Mouse (Mus musculus): Measurements from ENCODE around the gene Olfm2. TPM values are rescaled to one million over a fixed set of nuclear protein-coding genes. Genes with fewer than 3 reads are reported as not detected.
"Not testable (repeated sequence)": the region's sequence is repeated elsewhere in the genome, so short reads cannot be mapped to it uniquely, and the experiment has no call there.

The Olfm2 gene
- total and polyA plus RNA-seq, 3 experiments, result 0.08 to 0.47 TPM; not detected in 1

DNA sequence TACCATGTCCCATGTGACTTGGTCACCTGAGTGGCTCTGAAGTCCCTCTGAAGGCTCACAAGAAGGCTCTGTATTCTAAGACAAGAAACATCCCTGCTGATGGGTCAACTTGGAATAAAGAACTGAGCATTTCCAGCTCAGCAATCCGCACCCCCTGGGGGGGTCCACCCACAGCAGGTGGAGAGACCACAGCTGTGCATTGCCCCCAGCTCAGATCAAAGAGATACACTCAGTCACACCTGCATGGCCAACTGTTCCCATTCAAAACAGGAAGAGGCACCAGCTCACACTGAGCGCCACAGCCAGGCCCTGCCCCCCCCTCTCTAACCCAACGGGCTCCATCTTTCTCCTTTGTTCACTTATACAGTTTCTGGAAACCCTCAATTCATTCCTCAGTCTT is 109.9 kb downstream of the Olfm2 start:
- Histone ChIP-seq H3K27ac (ENCODE audit: insufficient read depth, low read depth) (no peak overlapping the region), H3K9me3 (replicated peaks; ENCODE audit: low read length) (peaks cover 8% of the 10 kb centered on the region), H3K4me3 (replicated peaks in 1 of 3; ENCODE audit: low read depth in 2 of 3, low read length in 2 of 3, poor library complexity in 1 of 3) (no peak overlapping the region), H3K4me1 (ENCODE audit: control insufficient read depth in 1 of 2, insufficient read depth in 2 of 2) (peaks cover 9 to 48% of the 10 kb centered on the region in 2 experiments), H3K4me2 (ENCODE audit: insufficient read depth, low read depth, poor library complexity, severe bottlenecking) (no peak overlapping the region), H3K27me3 (replicated peaks) (no peaks in the 10 kb centered on the region), H3K36me3 (replicated peaks in 1 of 2; ENCODE audit: control insufficient read depth in 1 of 2, insufficient read depth in 1 of 2, low read length in 1 of 2) (peaks cover 17 to 38% of the 10 kb centered on the region in 2 experiments), H3K9ac (ENCODE audit: insufficient read depth, low read depth) (no peak overlapping the region), H3K79me2 (replicated peaks; ENCODE audit: control insufficient read depth, extremely low read depth, insufficient read depth, poor library complexity, severe bottlenecking) (peaks cover 5% of the 10 kb centered on the region)
- dilution Hi-C loops (cut with MboI; ENCODE audit: extremely low pct_ligation_motif_present, extremely low pct_unique_long_range_greater_than_20kb, low sequenced_read_pairs) (no loop called here), in situ Hi-C loops (cut with MboI; ENCODE audit: low pct_ligation_motif_present, low pct_unique_long_range_greater_than_20kb, low sequenced_read_pairs) (no loop called here)
- peak; percentile 67 for DNase-seq (ENCODE audit: extremely low read depth)
- TF ChIP-seq EP300 (IDR thresholded peaks at IDR 0.05; ENCODE audit: low read length) (peak; percentile 59), IRF4 (IDR thresholded peaks at IDR 0.05; ENCODE audit: low read depth, low read length) (0 out of 2 replicates have a peak, but pooled peaks have one; percentile 9), TBP (conservative IDR thresholded peaks at IDR 0.05; ENCODE audit: low read depth, low read length) (no peak), ZC3H11A (IDR thresholded peaks at IDR 0.05; ENCODE audit: low read depth, low read length) (no peak), ELF1 (IDR thresholded peaks at IDR 0.05; ENCODE audit: low read depth, low read length) (peak; percentile 36; the same call in 1 of the 2 replicates), ETS1 (conservative IDR thresholded peaks at IDR 0.05; ENCODE audit: low read depth, low read length) (0 out of 2 replicates have a peak, but pooled peaks have one; percentile 32), ZNF384 (IDR thresholded peaks at IDR 0.05; ENCODE audit: low read depth, low read length) (no peak), SIN3A (IDR thresholded peaks at IDR 0.05; ENCODE audit: low read length) (no peak), MAZ (IDR thresholded peaks at IDR 0.05; ENCODE audit: low read depth, low read length) (no peak), HCFC1 (IDR thresholded peaks at IDR 0.05; ENCODE audit: low read depth, low read length) (no peak), E2F4 (IDR thresholded peaks at IDR 0.05; ENCODE audit: insufficient replicate concordance, low read depth, low read length) (no peak), TCF12 (IDR thresholded peaks at IDR 0.05; ENCODE audit: low read depth, low read length) (peak; percentile 91), RCOR1 (conservative IDR thresholded peaks at IDR 0.05; ENCODE audit: low read depth, low read length) (no peak), RAD21 (IDR thresholded peaks at IDR 0.05; ENCODE audit: low read depth, low read length) (no peak)

DNA sequence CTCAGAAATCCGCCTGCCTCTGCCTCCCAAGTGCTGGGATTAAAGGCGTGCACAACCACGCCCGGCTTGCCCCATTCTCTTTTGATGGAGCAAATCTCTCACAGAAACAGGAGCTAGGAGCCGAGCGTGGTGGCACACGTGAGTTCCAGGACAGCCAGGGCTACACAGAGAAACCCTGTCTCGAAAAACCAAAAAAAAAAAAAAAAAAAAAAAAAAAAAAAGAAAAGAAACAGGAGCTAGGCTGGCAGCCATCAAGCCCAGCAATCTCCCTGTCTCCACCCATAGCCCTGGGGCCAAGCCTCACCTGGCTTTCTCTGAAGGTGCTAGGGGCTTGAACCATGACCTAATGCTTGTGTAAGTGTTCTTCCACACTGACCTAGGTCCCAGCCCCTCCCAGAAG is 110.5 kb downstream of the Olfm2 start:
- in situ Hi-C loops (cut with MboI; ENCODE audit: low pct_ligation_motif_present, low pct_unique_long_range_greater_than_20kb, low sequenced_read_pairs); H3K27me3 ChIP-seq (replicated peaks); H3K4me3 ChIP-seq (replicated peaks in 1 of 3; ENCODE audit: low read depth in 2 of 3, low read length in 2 of 3, poor library complexity in 1 of 3); H3K27ac ChIP-seq (ENCODE audit: insufficient read depth, low read depth); H3K9me3 ChIP-seq (replicated peaks; ENCODE audit: low read length); dilution Hi-C loops (cut with MboI; ENCODE audit: extremely low pct_ligation_motif_present, extremely low pct_unique_long_range_greater_than_20kb, low sequenced_read_pairs); H3K4me2 ChIP-seq (ENCODE audit: insufficient read depth, low read depth, poor library complexity, severe bottlenecking); H3K79me2 ChIP-seq (replicated peaks; ENCODE audit: control insufficient read depth, extremely low read depth, insufficient read depth, poor library complexity, severe bottlenecking); H3K9ac ChIP-seq (ENCODE audit: insufficient read depth, low read depth): not testable (repeated sequence)
- DNase-seq (ENCODE audit: extremely low read depth), result peak; percentile 7
- peaks cover 16 to 33% of the 10 kb centered on the region in 2 experiments for H3K36me3 ChIP-seq (replicated peaks in 1 of 2; ENCODE audit: control insufficient read depth in 1 of 2, insufficient read depth in 1 of 2, low read length in 1 of 2)
- H3K4me1 ChIP-seq (ENCODE audit: control insufficient read depth in 1 of 2, insufficient read depth in 2 of 2), result peaks cover 9 to 42% of the 10 kb centered on the region in 2 experiments
- peak; percentile 66 for TF ChIP-seq ZNF384 (IDR thresholded peaks at IDR 0.05; ENCODE audit: low read depth, low read length)
